Mouse (Mus musculus): Measurements from ENCODE around the gene Gprc5c.

DNA sequence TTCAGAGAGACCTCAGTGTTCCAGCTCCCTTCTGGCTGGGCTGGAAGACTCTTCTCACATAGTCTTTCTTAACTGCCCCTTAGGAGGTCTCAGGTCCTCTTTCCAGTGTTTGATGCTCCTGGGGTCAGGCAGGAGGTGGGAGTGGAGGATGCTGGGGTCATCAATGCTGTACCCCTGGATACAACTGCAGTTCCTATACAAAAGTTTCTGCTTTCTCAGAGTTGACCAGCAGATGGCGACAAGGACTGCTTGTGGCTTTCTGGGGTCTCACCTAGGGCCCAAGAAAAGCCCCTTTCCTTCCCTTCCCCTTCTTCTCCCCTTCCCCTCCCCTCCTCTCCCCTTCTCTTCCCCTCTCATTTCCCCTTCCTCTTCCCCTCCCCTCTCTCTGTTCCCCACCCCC, 29.6 kb downstream of the Gprc5c start:
- TF ChIP-seq POLR2AphosphoS2 (IDR thresholded peaks at IDR 0.05; ENCODE audit: low read depth, low read length), result no peak
- TF ChIP-seq CHD2 (IDR thresholded peaks at IDR 0.05; ENCODE audit: low read length), result no peak
- TF ChIP-seq CTCF (conservative IDR thresholded peaks at IDR 0.05 in 1 of 2, IDR thresholded peaks at IDR 0.05 in 1 of 2; ENCODE audit: low read depth in 2 of 2, low read length in 2 of 2), result peak; percentile 74 to 84
- TF ChIP-seq MEF2A (IDR thresholded peaks at IDR 0.05; ENCODE audit: borderline replicate concordance, low read depth, low read length), result no peak
- TF ChIP-seq IRF4 (IDR thresholded peaks at IDR 0.05; ENCODE audit: low read depth, low read length), result no peak
- no peak for TF ChIP-seq MYC (IDR thresholded peaks at IDR 0.05; ENCODE audit: low read depth, low read length)
